Mouse (Mus musculus) stomach, embryonic 16.5 days (tissue): Measurements from ENCODE around the gene Dnmt3a. TPM values are rescaled to one million over a fixed set of nuclear protein-coding genes. Genes with fewer than 3 reads are reported as not detected.

Experiments used
- ATAC-seq: fragments of 200-750 bp; cut with Nextera tagmentation; 2 replicates; pipeline ENCODE4 v1.8.0; 2017; ENCODE audit warnings: moderate number of reproducible peaks, moderate TSS enrichment; ENCODE audit not compliant: insufficient read depth, low FRiP score
- H3K27ac ChIP-seq: fragments of 300-500 bp; sonication (generic); 2 replicates; pipeline ENCODE4 v1.5.1; 2014; ENCODE audit warnings: low read length
- H3K27me3 ChIP-seq: fragments of 300-500 bp; sonication (generic); 2 replicates; pipeline ENCODE4 v1.6.1; 2014; ENCODE audit warnings: low read length, control low read depth, mixed read lengths; ENCODE audit not compliant: control insufficient read depth, insufficient read depth
- H3K36me3 ChIP-seq: fragments of 300-500 bp; sonication (generic); 2 replicates; pipeline ENCODE4 v1.6.1; 2014; ENCODE audit warnings: low read length; ENCODE audit not compliant: control insufficient read depth, insufficient read depth
- H3K4me1 ChIP-seq: fragments of 300-500 bp; sonication (generic); 2 replicates; pipeline ENCODE4 v1.6.1; 2014; ENCODE audit warnings: low read length, control low read depth, mixed read lengths; ENCODE audit not compliant: control insufficient read depth, insufficient read depth
- H3K4me2 ChIP-seq: fragments of 300-500 bp; sonication (generic); 2 replicates; pipeline ENCODE4 v1.6.1; 2014; ENCODE audit warnings: low read depth, low read length, mixed read lengths
- H3K4me3 ChIP-seq: fragments of 300-500 bp; sonication (generic); replicated peaks from 2 replicates; pipeline ENCODE4 v1.5.1; 2014; ENCODE audit warnings: mild to moderate bottlenecking, low read length
- H3K9ac ChIP-seq: fragments of 300-500 bp; sonication (generic); 2 replicates; pipeline ENCODE4 v1.6.1; 2014; ENCODE audit warnings: low read length
- H3K9me3 ChIP-seq: fragments of 300-500 bp; sonication (generic); replicated peaks from 2 replicates; pipeline ENCODE4 v1.6.1; 2016; ENCODE audit warnings: low read length, control low read depth; ENCODE audit not compliant: control insufficient read depth
- WGBS: fragments of 180-500 bp; shearing (Covaris S2); extraction: QIAGEN DNeasy Blood & Tissue Kit; methylation state at CpG from one replicate; pipeline ENCODE4 v1.1.7; 2014; 5-methylcytosine and 5-hydroxymethylcytosine counted together
- polyA plus RNA-seq: library from polyadenylated mRNA; unstranded; fragments of >200 nt; fragmentation: Nextera tagmentation; extraction: Ambion mirVana; gene quantifications from 2 replicates; pipeline ENCODE4 v1.2.1, GENCODE M21; 2015

Dnmt3a gene
- polyA plus RNA-seq, 1 experiment from 2014 or later, result 60.4 TPM

DNA sequence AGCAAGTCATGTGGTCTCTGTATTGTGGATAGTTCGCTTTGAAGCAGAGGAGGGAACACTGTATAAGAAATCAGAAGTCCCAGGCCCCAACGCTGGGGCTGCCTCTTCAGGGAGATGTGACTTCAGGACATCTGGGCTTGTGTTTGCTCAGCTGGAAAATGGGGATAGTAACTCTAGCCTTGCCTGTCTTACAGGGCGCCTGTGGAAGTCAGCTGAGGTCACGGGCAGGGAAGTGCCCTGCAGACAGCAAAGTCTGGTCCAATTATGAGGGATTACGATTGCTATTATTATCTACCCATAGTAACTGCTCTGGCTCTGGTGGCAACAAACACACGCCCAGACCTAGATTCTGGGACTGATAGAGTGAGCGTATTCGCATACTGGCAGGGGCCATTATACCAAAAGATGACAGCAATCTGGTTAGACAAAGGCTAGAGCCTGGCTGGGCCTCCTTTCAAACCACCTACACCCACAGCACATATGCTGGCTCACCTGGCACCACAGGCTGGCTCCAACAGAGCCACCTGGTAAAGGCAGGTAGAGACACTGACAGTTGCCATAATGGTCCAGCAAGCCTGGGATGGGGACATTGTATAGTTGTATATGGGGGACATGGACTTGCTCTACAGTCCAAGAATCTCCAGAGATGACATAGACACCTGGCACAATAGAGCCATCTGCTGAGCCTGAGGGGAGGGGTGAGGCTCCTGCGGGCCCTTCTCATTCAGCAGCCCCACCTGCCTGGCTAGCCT lies 31.4 kb downstream of the Dnmt3a start:
- Histone ChIP-seq H3K4me1 (peaks cover 37% of the 10 kb centered on the region), H3K9me3 (no peaks in the 10 kb centered on the region), H3K27ac (no peak overlapping the region), H3K4me2 (no peak overlapping the region), H3K9ac (no peak overlapping the region), H3K4me3 (no peak overlapping the region), H3K27me3 (no peaks in the 10 kb centered on the region), H3K36me3 (peaks cover 14% of the 10 kb centered on the region)
- 72% methylated on average over 9 of the region's 9 CpGs for WGBS
- ATAC-seq, result no peak

DNA sequence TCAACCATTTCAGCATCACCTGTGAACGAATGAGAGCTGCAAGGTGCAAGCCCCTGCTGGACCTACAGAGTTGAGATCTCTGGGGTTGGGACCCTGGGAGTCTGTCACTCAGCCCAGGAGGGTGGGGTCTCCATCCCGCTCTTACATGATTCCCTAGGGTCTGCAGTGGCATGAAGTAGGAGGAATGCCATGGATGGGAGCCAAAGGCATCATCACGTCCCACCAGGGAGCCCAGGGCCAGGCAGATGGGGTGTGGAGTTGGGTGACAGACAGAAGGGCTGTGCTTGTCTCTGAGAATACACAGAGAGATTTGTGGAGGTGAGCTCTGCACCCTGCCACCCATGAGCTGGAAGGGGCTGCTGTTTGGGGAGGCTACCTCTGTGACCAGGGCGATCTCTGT lies 32.2 kb downstream of the Dnmt3a start:
- ATAC-seq, result no peak
- H3K36me3 ChIP-seq, result peaks cover 14% of the 10 kb centered on the region
- H3K27ac ChIP-seq, result no peak overlapping the region
- H3K9ac ChIP-seq, result no peak overlapping the region
- no peak overlapping the region for H3K4me3 ChIP-seq
- peaks cover 35% of the 10 kb centered on the region for H3K4me1 ChIP-seq
- H3K9me3 ChIP-seq, result no peaks in the 10 kb centered on the region
- 69% methylated on average over 4 of the region's 4 CpGs for WGBS
- H3K4me2 ChIP-seq, result no peak overlapping the region
- no peaks in the 10 kb centered on the region for H3K27me3 ChIP-seq

DNA sequence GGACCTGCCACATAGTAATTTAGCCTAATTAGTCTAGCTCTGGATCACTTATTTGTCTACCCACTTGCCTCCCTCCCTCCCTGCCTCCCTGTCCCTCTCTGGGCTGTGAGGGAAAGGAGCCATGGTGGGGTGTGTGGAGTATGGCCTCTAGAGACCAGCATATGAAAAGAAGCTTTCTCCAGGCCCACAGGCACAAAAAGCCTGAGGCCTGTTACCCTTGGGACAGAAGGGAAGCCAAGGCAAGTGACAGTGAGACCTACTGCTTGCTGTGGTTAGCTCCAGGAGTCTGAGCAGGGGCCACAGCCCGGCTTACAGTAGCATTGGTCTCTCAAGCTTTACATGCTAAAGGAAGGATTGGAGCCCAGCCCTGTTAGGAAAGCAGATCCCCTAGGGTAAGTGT lies 33.9 kb downstream of the Dnmt3a start:
- Histone ChIP-seq H3K4me3 (no peak overlapping the region), H3K36me3 (peaks cover 17% of the 10 kb centered on the region)
- WGBS, result 83% methylated on average over 1 of the region's 1 CpGs

DNA sequence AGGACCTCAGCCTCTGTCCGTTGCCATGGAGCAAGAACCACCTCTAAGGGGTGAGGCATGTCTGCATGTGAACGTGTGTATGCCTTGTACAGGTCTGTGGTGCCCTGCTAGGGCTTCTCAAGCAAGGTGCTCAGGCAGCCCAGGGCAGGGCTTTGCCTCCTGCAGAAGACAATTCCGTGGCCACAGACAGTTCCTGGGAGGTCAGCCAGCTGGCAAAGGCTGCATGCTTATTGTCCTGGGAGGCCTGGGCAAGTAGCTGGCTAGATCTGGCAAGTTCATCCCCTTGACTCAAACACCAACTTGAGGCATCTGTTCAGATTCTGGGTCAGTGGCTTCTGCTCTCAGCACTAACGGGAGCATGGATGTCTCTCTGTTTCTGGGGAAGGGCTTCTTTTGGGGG lies 35.3 kb downstream of the Dnmt3a start:
- 51% methylated on average over 4 of the region's 4 CpGs for WGBS
- no peaks in the 10 kb centered on the region for H3K9me3 ChIP-seq
- peaks cover 28% of the 10 kb centered on the region for H3K4me1 ChIP-seq
- H3K9ac ChIP-seq, result no peak overlapping the region
- H3K27ac ChIP-seq, result no peak overlapping the region
- no peak for ATAC-seq
- no peaks in the 10 kb centered on the region for H3K27me3 ChIP-seq
- H3K4me3 ChIP-seq, result no peak overlapping the region
- no peak overlapping the region for H3K4me2 ChIP-seq
- peaks cover 17% of the 10 kb centered on the region for H3K36me3 ChIP-seq

More for the DNA sequence above, 33.9 kb downstream of the Dnmt3a start:
- Histone ChIP-seq H3K4me1 (peaks cover 33% of the 10 kb centered on the region), H3K27ac (no peak overlapping the region), H3K27me3 (no peaks in the 10 kb centered on the region), H3K4me2 (no peak overlapping the region), H3K9me3 (no peaks in the 10 kb centered on the region), H3K9ac (no peak overlapping the region)
- no peak for ATAC-seq

DNA sequence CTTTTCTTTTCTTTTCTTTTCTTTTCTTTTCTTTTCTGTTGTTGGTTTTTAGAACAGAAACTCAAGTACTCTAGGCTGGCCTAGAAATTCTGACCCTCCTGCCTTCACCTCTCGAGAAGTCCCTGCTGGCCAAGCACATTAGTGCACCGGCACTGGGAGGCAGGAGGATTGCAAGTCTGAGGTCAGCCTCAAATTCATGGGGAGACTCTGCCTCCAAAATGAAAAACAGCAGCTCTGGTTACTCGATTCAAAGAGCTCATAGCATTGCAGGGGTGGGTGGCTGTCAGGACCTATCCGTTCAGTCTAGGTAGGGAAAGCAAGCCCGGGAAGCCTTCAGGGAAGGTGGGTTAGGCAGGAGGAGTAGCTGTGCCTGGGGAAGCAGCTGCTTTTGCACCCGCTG lies 37.0 kb downstream of the Dnmt3a start:
- Histone ChIP-seq H3K4me1 (peaks cover 28% of the 10 kb centered on the region), H3K4me3 (no peak overlapping the region), H3K27ac (peak overlapping the region; percentile 77), H3K4me2 (no peak overlapping the region), H3K36me3 (peaks cover 9% of the 10 kb centered on the region; the same call in 1 of the 2 replicates), H3K9ac (peak overlapping the region; percentile 25; the same call in 1 of the 2 replicates), H3K27me3 (no peaks in the 10 kb centered on the region), H3K9me3 (no peaks in the 10 kb centered on the region)
- WGBS, result 37% methylated on average over 6 of the region's 6 CpGs
- ATAC-seq, result peak; percentile 3; the same call in 1 of the 2 replicates

DNA sequence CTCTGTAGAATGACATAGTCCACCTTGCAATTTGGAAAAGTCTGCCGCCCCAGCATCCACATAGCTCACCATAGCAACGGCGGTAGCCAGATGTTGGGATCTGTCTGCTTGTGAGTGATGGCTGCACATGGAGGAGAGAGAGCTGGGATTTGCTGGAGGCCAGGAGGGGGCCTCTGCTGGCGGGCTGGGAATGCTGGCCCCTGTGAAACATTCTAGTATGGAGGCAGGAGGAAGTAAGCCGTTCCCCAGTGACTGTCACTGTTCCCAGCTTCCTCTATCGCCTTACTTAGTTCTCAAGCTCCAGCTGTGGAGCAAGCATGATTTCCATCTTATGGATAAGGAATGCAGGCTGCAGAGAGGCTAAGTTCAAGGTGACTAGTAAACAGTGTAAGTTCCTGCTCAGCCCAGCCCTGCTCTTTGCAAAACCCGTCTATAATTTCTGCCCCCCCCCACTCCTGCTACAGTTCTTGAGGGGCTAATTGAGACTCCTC lies 37.6 kb downstream of the Dnmt3a start:
- H3K27ac ChIP-seq, result peak overlapping the region; percentile 77

DNA sequence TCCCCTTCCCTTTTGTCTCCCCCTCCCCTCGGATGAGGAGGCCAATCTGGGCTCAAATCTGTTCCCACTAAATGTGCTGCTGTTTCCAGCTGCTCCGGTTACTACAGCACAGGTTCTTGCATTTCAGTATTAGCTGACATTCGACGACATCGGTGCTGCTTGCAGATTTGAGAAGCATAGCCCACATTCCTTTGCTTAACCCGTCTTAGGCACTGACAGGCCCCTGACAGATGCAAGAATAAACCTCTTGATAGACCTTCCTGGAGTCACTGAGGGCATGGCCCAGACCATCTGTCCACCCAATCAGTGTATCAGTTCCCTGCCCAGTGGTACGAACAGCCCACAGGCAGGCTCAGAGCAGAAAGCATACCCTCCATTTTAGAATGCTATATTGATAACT lies 38.1 kb downstream of the Dnmt3a start:
- Histone ChIP-seq H3K27ac (peak overlapping the region; percentile 73), H3K4me3 (no peak overlapping the region), H3K4me1 (peaks cover 28% of the 10 kb centered on the region), H3K36me3 (peaks cover 3% of the 10 kb centered on the region; the same call in 1 of the 2 replicates), H3K9ac (0 out of 2 replicates have a peak overlapping the region, but pooled peaks have one; percentile 25), H3K9me3 (no peaks in the 10 kb centered on the region), H3K4me2 (no peak overlapping the region), H3K27me3 (no peaks in the 10 kb centered on the region)
- WGBS, result 24% methylated on average over 7 of the region's 7 CpGs
- peak; percentile 6; the same call in 1 of the 2 replicates for ATAC-seq

More for the DNA sequence above, 37.6 kb downstream of the Dnmt3a start:
- Histone ChIP-seq H3K36me3 (peaks cover 4% of the 10 kb centered on the region; the same call in 1 of the 2 replicates), H3K4me1 (peaks cover 28% of the 10 kb centered on the region), H3K27me3 (no peaks in the 10 kb centered on the region), H3K9ac (peak overlapping the region; percentile 25; the same call in 1 of the 2 replicates), H3K4me2 (no peak overlapping the region; the same call in 1 of the 2 replicates), H3K9me3 (no peaks in the 10 kb centered on the region), H3K4me3 (no peak overlapping the region)
- peak; percentile 86 for ATAC-seq
- WGBS, result 10% methylated on average over 7 of the region's 7 CpGs

DNA sequence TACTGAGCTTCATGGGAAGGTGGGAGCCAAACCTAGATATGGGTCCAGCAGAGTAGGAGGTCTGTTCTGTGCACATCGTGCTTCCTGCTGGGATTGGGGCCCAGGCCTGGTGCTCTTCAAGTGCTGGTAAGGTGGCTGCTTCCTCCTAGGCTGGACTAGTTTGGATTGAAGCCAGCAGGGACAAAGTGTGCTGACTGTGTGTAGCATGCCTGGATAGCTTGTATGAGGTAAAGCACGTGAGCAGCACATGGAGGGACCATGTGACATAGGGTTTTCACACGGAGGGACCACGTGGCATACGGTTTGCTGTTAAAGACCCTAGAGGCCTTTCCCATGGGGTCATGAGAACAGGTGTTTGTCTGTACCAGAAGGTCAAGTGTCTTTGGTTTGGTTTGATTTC lies 38.5 kb downstream of the Dnmt3a start:
- Histone ChIP-seq H3K4me2 (no peak overlapping the region), H3K4me3 (no peak overlapping the region), H3K4me1 (peaks cover 28% of the 10 kb centered on the region), H3K27me3 (no peaks in the 10 kb centered on the region), H3K9ac (no peak overlapping the region), H3K9me3 (no peaks in the 10 kb centered on the region), H3K36me3 (peaks cover 3% of the 10 kb centered on the region; the same call in 1 of the 2 replicates), H3K27ac (peak overlapping the region; percentile 73)
- peak; percentile 8; the same call in 1 of the 2 replicates for ATAC-seq
- 63% methylated on average over 5 of the region's 5 CpGs for WGBS

DNA sequence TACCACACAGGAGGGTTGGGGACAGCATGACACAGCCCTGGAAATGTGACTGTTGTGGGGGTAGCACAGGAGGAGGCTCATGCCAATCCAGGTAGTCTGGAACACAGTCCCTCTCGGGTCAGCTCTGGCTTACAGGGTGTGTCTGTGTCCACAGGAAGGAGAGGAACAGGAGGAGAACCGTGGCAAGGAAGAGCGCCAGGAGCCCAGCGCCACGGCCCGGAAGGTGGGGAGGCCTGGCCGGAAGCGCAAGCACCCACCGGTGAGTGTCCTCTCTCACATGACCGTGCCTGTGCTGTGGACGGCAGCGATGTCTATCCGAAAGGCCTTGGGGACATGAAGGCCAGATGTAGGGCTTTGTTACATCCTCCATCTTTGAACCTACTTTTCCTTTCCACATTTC lies 43.7 kb downstream of the Dnmt3a start:
- Histone ChIP-seq H3K4me2 (no peak overlapping the region), H3K27ac (peak overlapping the region; percentile 1; the same call in 1 of the 2 replicates), H3K4me1 (0 out of 2 replicates have a peak, but pooled peaks cover 4% of the 10 kb centered on the region), H3K9ac (no peak overlapping the region), H3K36me3 (peaks cover 7% of the 10 kb centered on the region; the same call in 1 of the 2 replicates), H3K9me3 (no peaks in the 10 kb centered on the region), H3K27me3 (no peaks in the 10 kb centered on the region), H3K4me3 (no peak overlapping the region)
- ATAC-seq, result no peak
- 89% methylated on average over 13 of the region's 13 CpGs for WGBS
